Mouse (Mus musculus) kidney, embryonic 14.5 days (tissue): Measurements from ENCODE around the gene Gtf3c2. TPM values are rescaled to one million over a fixed set of nuclear protein-coding genes. Genes with fewer than 3 reads are reported as not detected.

Source experiments
- ATAC-seq: fragments of 200-750 bp; cut with Nextera tagmentation; 2 replicates; pipeline ENCODE4 v1.8.0; 2017; ENCODE audit warnings: moderate number of reproducible peaks, mild to moderate bottlenecking, moderate TSS enrichment, moderate library complexity; ENCODE audit not compliant: low FRiP score, low TSS enrichment
- H3K27ac ChIP-seq: fragments of 300-500 bp; sonication (generic); 2 replicates; pipeline ENCODE4 v1.5.1; 2014; ENCODE audit warnings: low read depth, mild to moderate bottlenecking, low read length, moderate library complexity, mixed read lengths
- H3K27me3 ChIP-seq: fragments of 300-500 bp; sonication (generic); 2 replicates; pipeline ENCODE4 v1.6.1; 2014; ENCODE audit warnings: mild to moderate bottlenecking, low read length; ENCODE audit not compliant: control insufficient read depth, insufficient read depth
- H3K36me3 ChIP-seq: fragments of 300-500 bp; sonication (generic); 2 replicates; pipeline ENCODE4 v1.6.1; 2014; ENCODE audit warnings: low read length, mixed read lengths; ENCODE audit not compliant: control insufficient read depth, insufficient read depth
- H3K4me1 ChIP-seq: fragments of 300-500 bp; sonication (generic); 2 replicates; pipeline ENCODE4 v1.6.1; 2014; ENCODE audit warnings: low read length, mixed read lengths; ENCODE audit not compliant: control insufficient read depth, insufficient read depth
- H3K4me2 ChIP-seq: fragments of 300-500 bp; sonication (generic); replicated peaks from 2 replicates; pipeline ENCODE4 v1.6.1; 2014; ENCODE audit warnings: low read depth, mild to moderate bottlenecking, low read length
- H3K4me3 ChIP-seq: fragments of 300-500 bp; sonication (generic); 2 replicates; pipeline ENCODE4 v1.5.1; 2014; ENCODE audit warnings: mild to moderate bottlenecking, low read length
- H3K9ac ChIP-seq: fragments of 300-500 bp; sonication (generic); 2 replicates; pipeline ENCODE4 v1.6.1; 2014; ENCODE audit warnings: low read depth, mild to moderate bottlenecking, low read length, moderate library complexity
- H3K9me3 ChIP-seq: fragments of 300-500 bp; sonication (generic); 2 replicates; pipeline ENCODE4 v1.6.1; 2016; ENCODE audit warnings: low read length; ENCODE audit not compliant: control insufficient read depth
- WGBS: fragments of 180-500 bp; shearing (Covaris S2); extraction: QIAGEN DNeasy Blood & Tissue Kit; methylation state at CpG from one replicate; pipeline ENCODE4 v1.1.7; 2014; 5-methylcytosine and 5-hydroxymethylcytosine counted together
- polyA plus RNA-seq: library from polyadenylated mRNA; unstranded; fragments of >200 nt; fragmentation: Nextera tagmentation; extraction: Ambion mirVana; gene quantifications from 2 replicates; pipeline ENCODE4 v1.2.1, GENCODE M21; 2014

Gtf3c2 gene
- polyA plus RNA-seq, 1 experiment from 2014 or later, result 85.6 TPM

- ATAC-seq, result no peak
- Histone ChIP-seq H3K4me2 (peak overlapping the region; percentile 38), H3K27me3 (peaks cover 67% of the 10 kb centered on the region), H3K4me3 (peak overlapping the region; percentile 18; the same call in 1 of the 2 replicates), H3K9ac (no peak overlapping the region), H3K4me1 (no peaks in the 10 kb centered on the region), H3K36me3 (peaks cover 8% of the 10 kb centered on the region; the same call in 1 of the 2 replicates), H3K27ac (no peak overlapping the region), H3K9me3 (no peaks in the 10 kb centered on the region)
- 1% methylated on average over 13 of the region's 13 CpGs for WGBS
Observed at GRCm38 (mm10) chr5:31137658-31138057, 42.3 kb downstream of the Gtf3c2 start.

GRCm38 (mm10) chr5:31136730-31137424 lies 43.1 kb downstream of the Gtf3c2 start:
- 2% methylated on average over 33 of the region's 33 CpGs for WGBS
- H3K4me2 ChIP-seq, result no peak overlapping the region

GRCm38 (mm10) chr5:31126050-31126449 lies 53.9 kb downstream of the Gtf3c2 start:
- WGBS, result 38% methylated on average over 5 of the region's 5 CpGs
- Histone ChIP-seq H3K27ac (no peak overlapping the region), H3K4me2 (no peak overlapping the region), H3K9ac (no peak overlapping the region), H3K27me3 (no peaks in the 10 kb centered on the region), H3K4me3 (no peak overlapping the region), H3K36me3 (no peaks in the 10 kb centered on the region), H3K4me1 (no peaks in the 10 kb centered on the region), H3K9me3 (no peaks in the 10 kb centered on the region)
- no peak for ATAC-seq

More at GRCm38 (mm10) chr5:31136730-31137424, 43.1 kb downstream of the Gtf3c2 start:
- H3K9me3 ChIP-seq, result no peaks in the 10 kb centered on the region
- H3K27ac ChIP-seq, result no peak overlapping the region
- peak overlapping the region; percentile 18 for H3K4me3 ChIP-seq
- ATAC-seq, result no peak
- no peaks in the 10 kb centered on the region for H3K4me1 ChIP-seq
- H3K27me3 ChIP-seq, result peaks cover 67% of the 10 kb centered on the region
- H3K9ac ChIP-seq, result no peak overlapping the region
- peaks cover 8% of the 10 kb centered on the region; the same call in 1 of the 2 replicates for H3K36me3 ChIP-seq

GRCm38 (mm10) chr5:31123481-31123880 lies 56.5 kb downstream of the Gtf3c2 start:
- H3K9ac ChIP-seq, result no peak overlapping the region
- no peak overlapping the region for H3K27ac ChIP-seq
- no peaks in the 10 kb centered on the region for H3K36me3 ChIP-seq
- H3K9me3 ChIP-seq, result no peaks in the 10 kb centered on the region
- no peaks in the 10 kb centered on the region for H3K4me1 ChIP-seq
- H3K4me2 ChIP-seq, result no peak overlapping the region
- H3K4me3 ChIP-seq, result no peak overlapping the region
- WGBS, result 48% methylated on average over 2 of the region's 2 CpGs
- no peak for ATAC-seq
- H3K27me3 ChIP-seq, result no peaks in the 10 kb centered on the region

- Histone ChIP-seq H3K27me3 (no peaks in the 10 kb centered on the region), H3K9me3 (no peaks in the 10 kb centered on the region), H3K9ac (no peak overlapping the region), H3K36me3 (no peaks in the 10 kb centered on the region), H3K27ac (no peak overlapping the region), H3K4me2 (no peak overlapping the region), H3K4me3 (no peak overlapping the region), H3K4me1 (no peaks in the 10 kb centered on the region)
- WGBS, result 83% methylated on average over 8 of the region's 8 CpGs
- ATAC-seq, result no peak
Observed at GRCm38 (mm10) chr5:31121111-31121510, 58.8 kb downstream of the Gtf3c2 start.

GRCm38 (mm10) chr5:31116912-31117311 lies 63.0 kb downstream of the Gtf3c2 start:
- Histone ChIP-seq H3K36me3 (no peaks in the 10 kb centered on the region), H3K27me3 (no peaks in the 10 kb centered on the region), H3K9me3 (0 out of 2 replicates have a peak, but pooled peaks cover 2% of the 10 kb centered on the region), H3K4me3 (no peak overlapping the region), H3K27ac (no peak overlapping the region), H3K4me1 (no peaks in the 10 kb centered on the region), H3K9ac (no peak overlapping the region), H3K4me2 (no peak overlapping the region)
- 34% methylated on average over 10 of the region's 10 CpGs for WGBS
- ATAC-seq, result no peak

- WGBS, result 25% methylated on average over 3 of the region's 3 CpGs
- ATAC-seq, result no peak
- Histone ChIP-seq H3K9me3 (0 out of 2 replicates have a peak, but pooled peaks cover 2% of the 10 kb centered on the region), H3K36me3 (no peaks in the 10 kb centered on the region), H3K4me3 (no peak within 1 kb of the TSS), H3K27me3 (no peaks in the 10 kb centered on the region), H3K9ac (no peak within 1 kb of the TSS), H3K27ac (no peak within 1 kb of the TSS), H3K4me2 (no peak within 1 kb of the TSS), H3K4me1 (no peaks in the 10 kb centered on the region)
Observed at GRCm38 (mm10) chr5:31116354-31116753, 63.6 kb downstream of the Gtf3c2 start, which contains the start of gene Trim54. Trim54 (plus strand) TSS chr5:31116712.

GRCm38 (mm10) chr5:31110781-31111180 lies 69.2 kb downstream of the Gtf3c2 start:
- Histone ChIP-seq H3K4me2 (no peak overlapping the region), H3K36me3 (no peaks in the 10 kb centered on the region), H3K9ac (no peak overlapping the region), H3K9me3 (0 out of 2 replicates have a peak, but pooled peaks cover 2% of the 10 kb centered on the region), H3K4me1 (no peaks in the 10 kb centered on the region), H3K4me3 (no peak overlapping the region), H3K27ac (no peak overlapping the region), H3K27me3 (no peaks in the 10 kb centered on the region)
- WGBS, result 34% methylated on average over 7 of the region's 7 CpGs
- no peak for ATAC-seq

GRCm38 (mm10) chr5:31108000-31108490 lies 71.9 kb downstream of the Gtf3c2 start, which contains the start of gene Slc30a3:
Slc30a3 (minus strand) TSS chr5:31108237.
- H3K36me3 ChIP-seq, result no peaks in the 10 kb centered on the region
- no peak within 1 kb of the TSS for H3K9ac ChIP-seq
- H3K27ac ChIP-seq, result no peak within 1 kb of the TSS
- no peak within 1 kb of the TSS for H3K4me2 ChIP-seq
- WGBS, result 93% methylated on average over 18 of the region's 18 CpGs
- no peaks in the 10 kb centered on the region for H3K27me3 ChIP-seq
- ATAC-seq, result no peak
- no peaks in the 10 kb centered on the region for H3K4me1 ChIP-seq
- no peak within 1 kb of the TSS for H3K4me3 ChIP-seq
- H3K9me3 ChIP-seq, result no peaks in the 10 kb centered on the region
